Mouse (Mus musculus): Measurements from ENCODE around the gene Catsperz.

GRCm38 (mm10) chr19:6914540-6914939 is 10.6 kb downstream of the Catsperz start:
- TF ChIP-seq CTCF (IDR thresholded peaks at IDR 0.05; ENCODE audit: borderline replicate concordance, control insufficient read depth, extremely low read depth, insufficient read depth, low read length, poor library complexity) (no peak), POLR2A (IDR thresholded peaks at IDR 0.05; ENCODE audit: control insufficient read depth, extremely low read depth, insufficient read depth, low read length, poor library complexity) (no peak)
